Comparison of ENCODE assay signal across 9 mouse cellular contexts in the genomic region with DNA sequence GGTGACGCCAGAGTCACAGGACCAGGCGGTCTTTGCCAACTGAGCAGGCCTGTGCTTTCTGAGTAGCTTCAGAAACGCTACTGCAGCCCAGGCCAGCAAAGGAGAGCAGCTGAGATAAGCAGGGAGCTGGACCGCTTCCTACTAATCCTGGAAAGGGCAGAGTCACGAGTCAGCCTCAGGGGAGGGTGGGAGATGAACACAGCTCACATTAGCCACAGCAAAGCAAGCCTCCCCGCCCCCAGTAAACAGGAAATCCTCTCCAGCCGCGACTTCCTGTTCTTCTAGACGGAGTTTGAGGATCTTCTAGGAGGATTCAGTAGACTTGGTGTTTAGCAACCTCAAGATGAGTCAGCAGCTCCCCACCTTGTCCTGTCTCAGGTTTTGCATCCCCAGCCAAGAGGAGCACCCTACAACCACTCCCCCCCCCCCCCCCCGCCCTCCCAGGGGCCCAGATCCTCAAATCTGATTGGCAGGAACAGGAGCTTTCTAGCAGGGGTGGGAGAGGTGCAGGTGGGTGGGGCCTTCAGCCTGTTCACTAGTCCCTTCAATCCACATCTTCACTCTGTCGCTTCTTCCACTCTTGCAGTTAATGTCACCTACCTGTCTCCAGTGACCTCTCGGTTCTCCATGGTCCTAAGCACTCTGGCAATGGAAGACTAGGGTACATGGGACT. TPM values are rescaled to one million over a fixed set of nuclear protein-coding genes. Genes with fewer than 3 reads are reported as not detected.
DNase-seq lines count a peak whose midpoint lies in the region; ATAC-seq and TF ChIP-seq lines count a peak whose summit lies in the region.
"Had no signal": no experiment of that assay in that cellular context is flagged by ENCODE, and none has a peak within 500 bp of the region (broad histone marks: within the 10 kb centered on the region; RNA-seq: fewer than 3 reads in every experiment).

No protein-coding gene starts in this region.

- TF ChIP-seq RAD21 in CH12.LX (IDR thresholded peaks at IDR 0.05; ENCODE audit: low read depth, low read length) = no peak; the same call in 1 of the 2 replicates

- H3K27me3 ChIP-seq in hindbrain, embryonic 15.5 days = no peaks in the 10 kb centered on the region
- H3K27me3 ChIP-seq in hindbrain, embryonic 13.5 days = no peaks in the 10 kb centered on the region
- H3K27me3 ChIP-seq in CH12.LX (replicated peaks) = no peaks in the 10 kb centered on the region
- no peaks in the 10 kb centered on the region for H3K27me3 ChIP-seq in heart, embryonic 15.5 days
- H3K27me3 ChIP-seq: embryonic facial prominence, embryonic 12.5 days had no signal

- in situ Hi-C loops in CH12.LX (cut with MboI; ENCODE audit: low pct_ligation_motif_present, low pct_unique_long_range_greater_than_20kb, low sequenced_read_pairs) = no loop called here

- dilution Hi-C loops in CH12.LX (cut with MboI; ENCODE audit: extremely low pct_ligation_motif_present, extremely low pct_unique_long_range_greater_than_20kb, low sequenced_read_pairs) = no loop called here

- intact Hi-C loops in left cerebral cortex, postnatal 4 days (cut with DNase I) = no loop called here

- WGBS in hindbrain, embryonic 15.5 days = 63% methylated on average over 11 of the region's 12 CpGs
- WGBS in hindbrain, embryonic 13.5 days = 70% methylated on average over 12 of the region's 12 CpGs
- WGBS in heart, embryonic 15.5 days = 16% methylated on average over 12 of the region's 12 CpGs

- no peak for TF ChIP-seq CTCF in CH12.LX (conservative IDR thresholded peaks at IDR 0.05 in 1 of 2, IDR thresholded peaks at IDR 0.05 in 1 of 2; ENCODE audit: low read depth in 2 of 2, low read length in 2 of 2)
- TF ChIP-seq CTCF in brain, embryonic 14.5 days (IDR thresholded peaks at IDR 0.05; ENCODE audit: borderline replicate concordance, extremely low read depth, insufficient read depth, insufficient read length) = no peak

- H3K4me3 ChIP-seq in hindbrain, embryonic 15.5 days = no peak overlapping the region
- no peak overlapping the region for H3K4me3 ChIP-seq in hindbrain, embryonic 13.5 days
- H3K4me3 ChIP-seq in CH12.LX (replicated peaks in 1 of 3; ENCODE audit: low read depth in 2 of 3, low read length in 2 of 3, poor library complexity in 1 of 3) = peak overlapping the region in 1 of 3 experiments; percentile 34
- H3K4me3 ChIP-seq in heart, embryonic 15.5 days = no peak overlapping the region
- H3K4me3 ChIP-seq: embryonic facial prominence, embryonic 12.5 days had no signal

- peak; percentile 44; the same call in 1 of the 2 replicates for TF ChIP-seq EP300 in CH12.LX (IDR thresholded peaks at IDR 0.05; ENCODE audit: low read length)

- no peak overlapping the region for H3K4me2 ChIP-seq in hindbrain, embryonic 15.5 days
- no peak overlapping the region for H3K4me2 ChIP-seq in hindbrain, embryonic 13.5 days
- peak overlapping the region; percentile 1; the same call in 1 of the 2 replicates for H3K4me2 ChIP-seq in CH12.LX (ENCODE audit: insufficient read depth, low read depth, poor library complexity, severe bottlenecking)
- peak overlapping the region; percentile 41 for H3K4me2 ChIP-seq in heart, embryonic 15.5 days
- H3K4me2 ChIP-seq: embryonic facial prominence, embryonic 12.5 days had no signal

- no peak overlapping the region for H3K9ac ChIP-seq in hindbrain, embryonic 15.5 days
- no peak overlapping the region for H3K9ac ChIP-seq in hindbrain, embryonic 13.5 days
- H3K9ac ChIP-seq in CH12.LX (ENCODE audit: insufficient read depth, low read depth) = no peak overlapping the region
- H3K9ac ChIP-seq in heart, embryonic 15.5 days = no peak overlapping the region
- H3K9ac ChIP-seq: embryonic facial prominence, embryonic 12.5 days had no signal

- H3K9me3 ChIP-seq in hindbrain, embryonic 15.5 days = no peaks in the 10 kb centered on the region
- no peaks in the 10 kb centered on the region for H3K9me3 ChIP-seq in hindbrain, embryonic 13.5 days
- H3K9me3 ChIP-seq in CH12.LX (replicated peaks; ENCODE audit: low read length) = no peaks in the 10 kb centered on the region
- no peaks in the 10 kb centered on the region for H3K9me3 ChIP-seq in heart, embryonic 15.5 days (replicated peaks)
- H3K9me3 ChIP-seq: embryonic facial prominence, embryonic 12.5 days had no signal

- 0 out of 2 replicates have a peak, but pooled peaks have one; percentile 27 for ATAC-seq in hindbrain, embryonic 15.5 days (ENCODE audit: low FRiP score, low read depth)
- no peak for ATAC-seq in hindbrain, embryonic 13.5 days (ENCODE audit: low FRiP score)
- ATAC-seq in heart, embryonic 15.5 days (replicated peaks; ENCODE audit: insufficient number of reproducible peaks, insufficient read depth, low FRiP score, low read depth) = peak; percentile 90
- peak; percentile 92 for ATAC-seq in megakaryocyte-erythroid progenitor cell, adult 5-6 weeks (replicated peaks; ENCODE audit: low FRiP score, low TSS enrichment, poor library complexity, severe bottlenecking)

- no peaks in the 10 kb centered on the region for H3K4me1 ChIP-seq in hindbrain, embryonic 15.5 days (replicated peaks)
- no peaks in the 10 kb centered on the region for H3K4me1 ChIP-seq in hindbrain, embryonic 13.5 days (replicated peaks)
- peaks cover 10 to 47% of the 10 kb centered on the region in 2 experiments; a peak in 3 of 4 replicates for H3K4me1 ChIP-seq in CH12.LX (ENCODE audit: control insufficient read depth in 1 of 2, insufficient read depth in 2 of 2)
- peaks cover 41% of the 10 kb centered on the region for H3K4me1 ChIP-seq in heart, embryonic 15.5 days (replicated peaks)

- no peak overlapping the region for H3K27ac ChIP-seq in hindbrain, embryonic 15.5 days (replicated peaks)
- H3K27ac ChIP-seq in hindbrain, embryonic 13.5 days = no peak overlapping the region
- no peak overlapping the region for H3K27ac ChIP-seq in CH12.LX (ENCODE audit: insufficient read depth, low read depth)
- H3K27ac ChIP-seq in heart, embryonic 15.5 days = peak overlapping the region; percentile 86
- H3K27ac ChIP-seq: embryonic facial prominence, embryonic 12.5 days had no signal

- DNase-seq in CH12.LX (ENCODE audit: extremely low read depth) = peak; percentile 86
- peak; percentile 37 for DNase-seq in brain, embryonic 14.5 days (ENCODE audit: low read depth)
- peak; percentile 41 for DNase-seq in left cerebral cortex, postnatal 4 days
- DNase-seq in thymus, postnatal 36 days = peak; percentile 56 to 65

- H3K36me3 ChIP-seq in hindbrain, embryonic 15.5 days = no peaks in the 10 kb centered on the region
- no peaks in the 10 kb centered on the region for H3K36me3 ChIP-seq in hindbrain, embryonic 13.5 days
- H3K36me3 ChIP-seq in CH12.LX (replicated peaks in 1 of 2; ENCODE audit: control insufficient read depth in 1 of 2, insufficient read depth in 1 of 2, low read length in 1 of 2) = no peaks in the 10 kb centered on the region
- no peaks in the 10 kb centered on the region for H3K36me3 ChIP-seq in heart, embryonic 15.5 days
- H3K36me3 ChIP-seq: embryonic facial prominence, embryonic 12.5 days had no signal

- H3K79me2 ChIP-seq in CH12.LX (replicated peaks; ENCODE audit: control insufficient read depth, extremely low read depth, insufficient read depth, poor library complexity, severe bottlenecking) = no peaks in the 10 kb centered on the region

- TF ChIP-seq POLR2A in CH12.LX (IDR thresholded peaks at IDR 0.05; ENCODE audit: low read depth, low read length) = peak; percentile 32; the same call in 1 of the 2 replicates
- TF ChIP-seq POLR2A in brain, embryonic 14.5 days (IDR thresholded peaks at IDR 0.05; ENCODE audit: borderline replicate concordance, extremely low read depth, insufficient read depth, insufficient read length, poor library complexity, severe bottlenecking) = no peak

TF ChIP-seq in CH12.LX, 34 proteins besides CTCF, POLR2A, EP300 and RAD21:
- TF ChIP-seq ETS1 (conservative IDR thresholded peaks at IDR 0.05; ENCODE audit: low read depth, low read length) (peak; percentile 13; the same call in 1 of the 2 replicates), MEF2A (IDR thresholded peaks at IDR 0.05; ENCODE audit: borderline replicate concordance, low read depth, low read length) (0 out of 2 replicates have a peak, but pooled peaks have one; percentile 25), PAX5 (IDR thresholded peaks at IDR 0.05; ENCODE audit: low read length) (no peak), NELFE (IDR thresholded peaks at IDR 0.05; ENCODE audit: low read depth, low read length) (0 out of 2 replicates have a peak, but pooled peaks have one; percentile 14), SIN3A (IDR thresholded peaks at IDR 0.05; ENCODE audit: low read length) (0 out of 2 replicates have a peak, but pooled peaks have one; percentile 26), HCFC1 (IDR thresholded peaks at IDR 0.05; ENCODE audit: low read depth, low read length) (peak; percentile 57), BHLHE40 (IDR thresholded peaks at IDR 0.05; ENCODE audit: low read depth, low read length) (peak; percentile 71), MYC (IDR thresholded peaks at IDR 0.05; ENCODE audit: low read depth, low read length) (no peak), CHD1 (IDR thresholded peaks at IDR 0.05; ENCODE audit: low read depth, low read length) (no peak), MXI1 (IDR thresholded peaks at IDR 0.05; ENCODE audit: low read depth, low read length) (no peak), ELF1 (IDR thresholded peaks at IDR 0.05; ENCODE audit: low read depth, low read length) (peak; percentile 69), E2F4 (IDR thresholded peaks at IDR 0.05; ENCODE audit: insufficient replicate concordance, low read depth, low read length) (no peak), MAZ (IDR thresholded peaks at IDR 0.05; ENCODE audit: low read depth, low read length) (peak; percentile 63; the same call in 1 of the 2 replicates), POLR2AphosphoS2 (IDR thresholded peaks at IDR 0.05; ENCODE audit: low read depth, low read length) (no peak), JUND (conservative IDR thresholded peaks at IDR 0.05; ENCODE audit: low read depth, low read length) (peak; percentile 45; the same call in 1 of the 2 replicates), IRF4 (IDR thresholded peaks at IDR 0.05; ENCODE audit: low read depth, low read length) (peak; percentile 36; the same call in 1 of the 2 replicates), CHD2 (IDR thresholded peaks at IDR 0.05; ENCODE audit: low read length) (peak; percentile 56)

RNA-seq across cellular contexts. Expression of a gene that starts 21.7 kb away (rescaled TPM):
- polyA plus RNA-seq in hindbrain, embryonic 15.5 days (2015; fragmentation: Nextera tagmentation; extraction: Ambion mirVana) = 94.4 and 103 TPM in 2 replicates
- 68.7 and 71.7 TPM in 2 replicates for polyA plus RNA-seq in hindbrain, embryonic 13.5 days (2015; fragmentation: Nextera tagmentation; extraction: Ambion mirVana)
- total RNA-seq in CH12.LX (2012; rRNA removed) (47.5 and 52.9 TPM in 2 replicates), CH12.LX (2014; rRNA removed) (41.8 and 42.1 TPM in 2 replicates)
- 48.6 and 54.1 TPM in 2 replicates for polyA plus RNA-seq in CH12.LX (2012; ENCODE audit: insufficient read length, low read depth)
- 239 and 265 TPM in 2 replicates for polyA plus RNA-seq in brain, embryonic 14.5 days (2012; rRNA removed)
- polyA plus RNA-seq in heart, embryonic 15.5 days (2015; fragmentation: Nextera tagmentation; extraction: Ambion mirVana) = 35.4 and 40.6 TPM in 2 replicates
- total RNA-seq in left cerebral cortex, postnatal 4 days (2021) = 100 to 1,000 TPM; 220 to 231 TPM
- total RNA-seq in megakaryocyte-erythroid progenitor cell, adult 5-6 weeks (2014; fragmentation: Nextera tagmentation) = 4.2 and 5.1 TPM in 2 replicates
- total RNA-seq in megakaryocyte-erythroid progenitor cell, adult 5-6 weeks (2017) = 23.1 TPM in 2 replicates

Comparison
In these comparisons a context has a peak if more than half of its experiments do, and no peak if none do; other contexts are left out.
1. H3K4me2 ChIP-seq: peak in CH12.LX (single experiment) and heart, embryonic 15.5 days (single experiment); none in hindbrain, embryonic 15.5 days (single experiment) and hindbrain, embryonic 13.5 days (single experiment).
2. Peak in every context shown above with its lines, with median percentiles within 50 percentile points of each other: DNase-seq.